Mouse (Mus musculus): ENCODE data around the gene Slit3. TPM values are rescaled to one million over a fixed set of nuclear protein-coding genes. Genes with fewer than 3 reads are reported as not detected.

Slit3 gene
- polyA plus RNA-seq, 1 experiment from 2014 or later = 20.9 TPM

DNA sequence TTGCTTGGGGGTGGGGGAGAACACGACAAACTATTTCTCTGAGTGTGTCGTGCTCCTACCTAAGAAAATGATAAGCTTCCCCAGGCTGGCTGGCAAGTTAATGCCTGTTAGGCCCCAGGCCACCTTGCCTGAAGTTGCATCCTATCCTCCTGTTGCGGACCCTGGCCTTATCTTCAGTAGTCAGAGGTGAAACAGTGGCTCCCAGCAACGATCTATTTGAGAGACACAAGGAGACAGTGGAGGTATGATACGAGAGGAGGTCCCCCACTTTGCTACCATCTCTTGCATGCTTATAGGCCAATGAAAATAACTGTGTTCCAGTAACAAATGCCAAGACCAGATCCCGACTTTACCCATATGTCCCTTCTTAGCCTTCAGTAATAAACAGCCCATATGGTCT lies 414.0 kb downstream of the Slit3 start:
- H3K9ac ChIP-seq = no peak overlapping the region
- H3K27ac ChIP-seq = no peak overlapping the region
- no peak overlapping the region for H3K4me2 ChIP-seq (replicated peaks)
- WGBS = 48% methylated on average over 6 of the region's 6 CpGs
- no peaks in the 10 kb centered on the region for H3K9me3 ChIP-seq
- H3K36me3 ChIP-seq = no peaks in the 10 kb centered on the region
- ATAC-seq (ENCODE audit: low FRiP score, low read depth) = no peak
- H3K4me1 ChIP-seq = peaks cover 35% of the 10 kb centered on the region
- no peak overlapping the region for H3K4me3 ChIP-seq
- H3K27me3 ChIP-seq = no peaks in the 10 kb centered on the region

DNA sequence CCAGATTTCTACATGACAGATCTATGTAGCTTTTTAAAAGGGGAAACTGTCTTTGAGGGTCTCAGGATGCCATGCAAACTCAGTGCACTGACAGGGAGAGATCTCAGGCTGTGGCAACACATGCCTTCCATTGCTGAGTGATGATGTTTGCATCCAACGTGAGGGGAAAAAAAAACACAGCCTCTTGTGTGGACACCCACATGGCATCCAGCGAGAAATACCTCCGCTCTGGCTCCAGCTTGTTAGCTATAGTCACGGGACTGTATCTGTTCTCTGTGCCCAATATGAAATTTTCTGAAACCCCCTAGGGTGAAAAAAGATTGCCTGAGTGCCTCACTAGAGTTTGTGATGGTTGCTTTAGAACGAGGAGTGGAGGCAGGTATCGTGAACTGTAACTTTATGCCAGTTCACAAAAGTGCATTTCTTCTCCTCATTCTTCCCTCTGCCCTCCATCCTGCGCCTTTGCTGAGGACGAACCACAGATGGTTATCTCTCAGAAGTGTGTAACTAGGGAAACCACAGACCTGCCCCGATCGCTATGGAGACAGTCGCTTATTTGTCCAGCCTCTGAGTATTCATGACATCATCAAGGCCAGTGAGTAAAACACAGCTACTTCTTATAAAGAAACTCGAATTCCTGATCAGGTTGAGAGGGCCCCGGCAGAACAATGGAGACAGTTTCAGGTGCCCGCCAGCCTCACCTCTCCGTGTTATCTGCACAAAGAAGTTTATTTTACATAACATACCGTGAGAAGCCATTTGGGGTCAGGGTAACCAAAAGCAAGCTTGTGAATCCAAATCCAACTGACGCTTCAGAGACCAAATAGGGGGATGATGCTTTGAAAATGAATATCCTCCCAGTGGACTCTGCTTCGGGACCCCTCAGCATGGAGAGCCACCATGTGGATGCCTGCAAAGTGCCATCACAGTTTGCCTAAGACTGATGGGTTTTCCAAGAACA lies 416.4 kb downstream of the Slit3 start:
- Histone ChIP-seq H3K9ac (no peak overlapping the region), H3K27ac (no peak overlapping the region), H3K4me1 (peaks cover 48% of the 10 kb centered on the region), H3K9me3 (no peaks in the 10 kb centered on the region), H3K27me3 (no peaks in the 10 kb centered on the region), H3K4me3 (no peak overlapping the region), H3K36me3 (no peaks in the 10 kb centered on the region), H3K4me2 (replicated peaks) (no peak overlapping the region)
- no peak for ATAC-seq (ENCODE audit: low FRiP score, low read depth)
- WGBS = 64% methylated on average over 18 of the region's 18 CpGs

DNA sequence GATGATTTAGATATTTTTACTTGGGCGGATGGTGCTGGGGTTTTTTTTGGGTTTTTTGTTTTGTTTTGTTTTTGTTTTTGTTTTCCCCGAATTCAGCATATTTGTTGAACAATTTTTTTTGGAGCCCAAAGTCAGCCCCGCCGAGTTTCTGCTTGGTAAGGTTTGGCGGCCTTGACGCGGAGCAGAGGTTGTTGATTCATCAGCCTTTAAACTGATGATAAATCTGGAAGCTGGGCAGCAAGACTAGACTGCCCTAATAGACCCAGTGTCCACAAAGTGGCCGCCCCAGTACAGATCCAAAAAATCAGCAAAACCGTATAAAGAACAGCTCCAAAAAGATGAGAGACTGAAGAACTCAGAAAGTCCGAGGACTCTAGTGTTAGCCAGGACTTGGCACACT lies 421.7 kb downstream of the Slit3 start:
- no peak for ATAC-seq (ENCODE audit: low FRiP score, low read depth)
- Histone ChIP-seq H3K9me3 (no peaks in the 10 kb centered on the region), H3K4me3 (no peak overlapping the region), H3K4me1 (peaks cover 27% of the 10 kb centered on the region), H3K36me3 (no peaks in the 10 kb centered on the region), H3K27ac (no peak overlapping the region), H3K4me2 (replicated peaks) (no peak overlapping the region), H3K9ac (no peak overlapping the region), H3K27me3 (peaks cover 20% of the 10 kb centered on the region)
- 90% methylated on average over 10 of the region's 10 CpGs for WGBS

DNA sequence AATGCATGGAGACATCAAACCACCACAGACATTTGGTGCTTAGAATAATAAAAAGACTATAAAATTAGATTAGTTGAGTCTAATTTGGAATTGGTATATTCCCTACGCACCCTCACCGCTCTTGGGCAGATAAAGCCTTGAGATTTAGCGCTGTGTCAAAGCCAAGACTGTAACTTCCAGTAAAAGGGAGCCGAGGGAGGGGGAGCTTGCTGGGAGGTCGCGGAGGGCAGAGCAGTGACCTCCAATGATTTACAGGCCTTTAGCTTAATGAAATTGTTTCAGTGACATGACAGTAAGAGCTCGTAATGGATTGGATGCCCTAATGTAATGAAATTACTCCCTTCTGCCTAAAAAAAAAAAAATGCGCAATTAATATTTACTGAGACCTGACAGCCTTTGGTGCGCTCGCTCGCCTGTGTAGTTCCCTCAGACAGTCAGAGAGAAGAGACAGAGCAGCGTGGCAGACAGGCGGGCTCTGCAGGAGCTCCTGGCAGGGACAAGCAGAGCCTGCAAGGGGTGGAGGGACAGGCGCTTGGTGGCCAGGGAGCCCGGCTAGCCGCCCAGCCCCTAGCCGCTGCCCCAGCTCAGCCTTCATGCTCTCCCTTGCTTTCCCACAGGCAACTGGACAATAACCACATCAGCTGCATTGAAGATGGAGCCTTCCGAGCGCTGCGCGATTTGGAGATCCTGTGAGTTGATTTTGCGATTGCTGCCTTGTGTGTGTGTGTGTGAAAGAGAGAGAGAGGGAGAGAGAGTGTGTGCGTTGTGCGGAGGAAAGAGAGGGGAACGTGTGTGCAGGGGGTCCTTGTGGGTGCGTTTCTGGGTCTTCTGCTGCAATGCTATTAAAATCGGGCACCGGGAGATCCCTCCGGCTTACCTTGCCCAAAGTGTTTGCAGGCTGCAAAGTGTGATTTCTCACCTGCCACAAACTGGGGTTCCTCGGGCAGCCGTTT lies 423.4 kb downstream of the Slit3 start:
- peaks cover 32% of the 10 kb centered on the region for H3K4me1 ChIP-seq
- peaks cover 20% of the 10 kb centered on the region for H3K27me3 ChIP-seq
- no peak overlapping the region for H3K27ac ChIP-seq
- 33% methylated on average over 31 of the region's 31 CpGs for WGBS
- 0 out of 2 replicates have a peak overlapping the region, but pooled peaks have one; percentile 7 for H3K4me3 ChIP-seq
- no peaks in the 10 kb centered on the region for H3K36me3 ChIP-seq
- ATAC-seq (ENCODE audit: low FRiP score, low read depth) = no peak
- peak overlapping the region; percentile 50 for H3K4me2 ChIP-seq (replicated peaks)
- peak overlapping the region; percentile 50 for H3K9ac ChIP-seq
- H3K9me3 ChIP-seq = no peaks in the 10 kb centered on the region

DNA sequence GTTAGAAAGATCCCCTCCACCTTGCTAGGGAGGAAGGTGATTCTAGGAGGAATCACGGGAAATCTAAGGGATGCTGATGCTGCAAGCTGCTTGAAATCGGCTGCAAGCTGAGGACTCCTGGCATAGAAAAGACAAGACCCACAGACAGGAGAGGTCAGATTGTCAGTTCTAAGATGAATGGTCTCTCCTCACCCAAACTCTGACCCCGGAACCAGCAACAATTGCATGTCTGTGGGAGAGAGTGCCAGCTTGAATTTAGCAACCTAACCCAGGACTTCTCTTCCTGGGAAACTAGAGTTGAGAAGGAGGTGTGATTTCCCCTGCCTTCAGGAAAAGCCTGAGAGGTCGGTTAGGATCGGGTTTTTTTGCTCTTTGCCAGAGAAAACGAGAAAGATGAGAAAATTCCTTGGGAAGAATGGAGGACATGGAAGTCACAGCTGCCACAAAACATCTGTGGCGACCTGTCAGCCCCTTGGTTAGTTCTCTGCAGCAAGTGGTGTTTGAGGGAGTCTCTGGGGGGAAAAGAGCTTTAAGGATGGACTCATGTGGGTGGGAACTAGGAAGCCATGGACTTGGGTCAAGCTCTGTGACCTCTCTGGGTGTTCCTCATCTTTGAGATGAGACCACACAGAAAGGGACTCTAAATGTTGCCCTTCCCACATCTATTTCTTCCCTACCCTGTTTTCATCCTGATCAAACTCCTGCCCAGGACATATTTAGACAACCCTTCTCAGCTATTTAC lies 425.2 kb downstream of the Slit3 start:
- Histone ChIP-seq H3K36me3 (no peaks in the 10 kb centered on the region), H3K9me3 (no peaks in the 10 kb centered on the region), H3K9ac (no peak overlapping the region), H3K4me1 (peaks cover 23% of the 10 kb centered on the region), H3K27me3 (peaks cover 20% of the 10 kb centered on the region), H3K4me2 (replicated peaks) (no peak overlapping the region), H3K27ac (no peak overlapping the region), H3K4me3 (no peak overlapping the region)
- ATAC-seq (ENCODE audit: low FRiP score, low read depth) = no peak
- WGBS = 42% methylated on average over 7 of the region's 7 CpGs

DNA sequence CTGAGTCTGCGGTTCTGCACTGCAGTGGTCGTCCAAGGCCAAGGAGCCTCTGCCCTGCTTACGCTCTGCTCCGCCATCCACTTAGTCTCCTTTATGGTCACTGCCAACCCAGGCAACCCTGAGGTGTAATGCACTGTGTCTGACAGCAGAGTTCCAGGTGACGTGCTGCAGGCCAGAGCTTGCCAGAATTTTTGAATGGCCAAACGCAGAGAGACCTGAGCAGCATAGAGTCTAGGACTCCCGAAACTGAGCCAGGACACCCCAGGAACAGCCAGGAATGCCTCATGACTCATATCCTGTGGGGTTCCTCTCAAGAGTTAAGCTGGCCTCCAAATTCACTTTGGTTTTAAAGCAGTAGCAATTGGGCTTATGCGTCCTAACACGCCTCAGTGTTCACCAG lies 429.0 kb downstream of the Slit3 start:
- peaks cover 2% of the 10 kb centered on the region for H3K27me3 ChIP-seq
- WGBS = 83% methylated on average over 9 of the region's 9 CpGs
- H3K4me3 ChIP-seq = no peak overlapping the region
- H3K9ac ChIP-seq = no peak overlapping the region
- H3K27ac ChIP-seq = no peak overlapping the region
- no peak overlapping the region for H3K4me2 ChIP-seq (replicated peaks)
- peaks cover 26% of the 10 kb centered on the region for H3K4me1 ChIP-seq
- ATAC-seq (ENCODE audit: low FRiP score, low read depth) = no peak
- H3K9me3 ChIP-seq = no peaks in the 10 kb centered on the region
- H3K36me3 ChIP-seq = no peaks in the 10 kb centered on the region

DNA sequence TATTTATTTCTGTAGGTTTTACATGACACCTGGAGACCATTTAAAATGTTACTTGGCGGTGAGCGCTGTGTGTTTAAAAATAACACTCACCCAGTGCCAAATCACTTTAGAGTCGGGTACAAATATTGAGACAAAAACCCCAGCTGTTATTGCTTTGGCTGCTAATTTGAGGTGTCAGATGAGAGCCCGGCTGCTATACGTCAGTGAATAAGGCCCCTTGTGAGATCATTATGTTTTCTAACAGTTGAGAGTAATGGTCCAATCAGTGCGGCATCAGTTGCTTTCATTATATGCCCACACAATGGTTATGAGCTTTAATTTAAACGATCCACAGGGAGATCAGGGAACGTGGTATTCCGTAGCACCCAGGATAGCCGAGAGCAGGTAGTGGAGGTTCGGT lies 435.2 kb downstream of the Slit3 start:
- Histone ChIP-seq H3K4me1 (peaks cover 56% of the 10 kb centered on the region), H3K4me3 (no peak overlapping the region), H3K9ac (no peak overlapping the region), H3K9me3 (no peaks in the 10 kb centered on the region), H3K4me2 (replicated peaks) (no peak overlapping the region), H3K27ac (no peak overlapping the region), H3K27me3 (no peaks in the 10 kb centered on the region), H3K36me3 (no peaks in the 10 kb centered on the region)
- no peak for ATAC-seq (ENCODE audit: low FRiP score, low read depth)
- 27% methylated on average over 11 of the region's 11 CpGs for WGBS

DNA sequence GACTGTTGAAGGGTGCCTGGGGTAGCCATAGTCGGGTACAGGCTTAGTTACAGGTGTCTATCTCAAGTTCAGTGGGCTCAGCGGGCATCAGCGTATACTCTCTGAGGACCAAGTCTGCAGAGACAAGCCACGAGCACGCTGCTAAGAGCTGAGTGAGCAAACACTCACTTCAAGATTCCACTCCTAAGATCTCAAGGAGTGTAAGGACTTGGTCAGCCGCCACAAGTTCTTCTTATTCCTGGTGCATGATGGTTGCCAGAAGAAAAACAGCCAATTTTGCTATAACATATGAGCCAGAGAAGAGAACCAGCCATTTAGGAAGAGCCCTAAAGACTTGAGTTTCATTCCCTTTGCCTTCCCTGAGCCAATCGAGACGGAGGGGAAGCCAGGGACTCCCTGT lies 436.5 kb downstream of the Slit3 start:
- 85% methylated on average over 8 of the region's 8 CpGs for WGBS
- no peak for ATAC-seq (ENCODE audit: low FRiP score, low read depth)
- no peaks in the 10 kb centered on the region for H3K36me3 ChIP-seq
- no peak overlapping the region for H3K4me2 ChIP-seq (replicated peaks)
- no peak overlapping the region for H3K9ac ChIP-seq
- H3K4me1 ChIP-seq = peaks cover 68% of the 10 kb centered on the region
- H3K9me3 ChIP-seq = no peaks in the 10 kb centered on the region
- H3K4me3 ChIP-seq = no peak overlapping the region
- no peak overlapping the region for H3K27ac ChIP-seq
- no peaks in the 10 kb centered on the region for H3K27me3 ChIP-seq

DNA sequence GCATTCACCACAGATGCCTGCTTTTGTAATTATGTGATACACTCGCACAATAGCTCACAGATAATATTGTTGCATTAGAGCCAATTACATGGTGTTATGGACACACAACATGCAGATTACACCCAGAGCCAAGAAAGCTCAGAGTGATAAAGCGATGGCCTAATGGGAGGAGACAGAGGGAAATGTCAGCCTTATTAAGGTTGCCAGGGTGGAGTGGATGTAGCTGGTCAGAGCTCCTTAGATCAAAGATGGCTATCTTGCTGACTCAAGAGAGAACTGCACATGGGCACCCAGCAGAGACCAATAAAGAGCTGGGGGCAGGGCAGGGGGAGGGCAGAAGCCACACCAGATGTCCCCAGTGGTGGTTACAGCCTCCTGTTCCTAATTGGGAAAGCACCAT lies 437.3 kb downstream of the Slit3 start:
- Histone ChIP-seq H3K9ac (no peak overlapping the region), H3K9me3 (no peaks in the 10 kb centered on the region), H3K4me3 (no peak overlapping the region), H3K27me3 (no peaks in the 10 kb centered on the region), H3K4me2 (replicated peaks) (no peak overlapping the region), H3K4me1 (peaks cover 66% of the 10 kb centered on the region), H3K27ac (no peak overlapping the region), H3K36me3 (no peaks in the 10 kb centered on the region)
- WGBS = 79% methylated on average over 2 of the region's 2 CpGs
- no peak for ATAC-seq (ENCODE audit: low FRiP score, low read depth)

DNA sequence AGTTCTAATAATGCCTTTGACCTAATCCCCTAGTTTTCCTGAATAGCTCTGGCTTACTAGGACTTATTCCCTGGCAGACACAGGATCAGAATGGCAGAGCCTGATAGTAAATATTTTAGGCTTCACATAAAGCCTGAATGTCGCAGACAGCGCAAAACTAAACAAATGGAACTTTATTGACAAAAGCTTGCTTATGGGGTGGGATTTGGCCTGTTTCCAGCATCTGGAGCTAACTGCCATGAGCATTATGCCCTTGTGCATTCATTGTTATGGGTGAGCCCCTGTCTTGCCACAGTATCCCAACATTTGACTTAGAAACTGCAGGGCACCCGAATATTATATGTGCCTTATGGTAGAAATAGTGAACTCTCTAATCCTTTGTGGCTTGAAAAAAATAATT lies 438.4 kb downstream of the Slit3 start:
- Histone ChIP-seq H3K27ac (no peak overlapping the region), H3K9ac (no peak overlapping the region), H3K27me3 (no peaks in the 10 kb centered on the region), H3K36me3 (no peaks in the 10 kb centered on the region), H3K4me1 (peaks cover 64% of the 10 kb centered on the region), H3K4me2 (replicated peaks) (no peak overlapping the region), H3K4me3 (no peak overlapping the region), H3K9me3 (no peaks in the 10 kb centered on the region)
- ATAC-seq (ENCODE audit: low FRiP score, low read depth) = no peak
- WGBS = 56% methylated on average over 3 of the region's 3 CpGs

DNA sequence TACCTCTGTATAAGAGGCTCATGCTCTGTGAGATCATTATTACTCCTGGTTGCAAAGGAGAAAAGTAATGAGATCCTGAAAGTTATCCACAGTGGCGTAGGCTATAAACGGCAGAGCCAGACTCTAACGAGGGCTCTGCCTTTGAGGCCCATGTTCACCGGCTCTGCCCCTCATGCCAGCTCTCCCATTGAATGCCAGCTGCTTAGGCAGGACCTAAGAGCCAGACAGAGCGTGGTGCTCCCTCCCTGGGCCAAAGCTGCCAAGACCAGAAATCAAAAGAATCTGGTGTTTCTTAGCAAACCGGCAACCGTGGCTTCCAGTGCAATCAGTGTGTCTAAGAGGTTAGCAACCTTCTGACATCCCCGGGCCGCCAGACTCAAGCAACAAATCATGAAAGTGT lies 440.7 kb downstream of the Slit3 start:
- ATAC-seq (ENCODE audit: low FRiP score, low read depth) = 0 out of 2 replicates have a peak, but pooled peaks have one; percentile 45
- H3K36me3 ChIP-seq = no peaks in the 10 kb centered on the region
- H3K4me3 ChIP-seq = no peak overlapping the region
- H3K27ac ChIP-seq = peak overlapping the region; percentile 70; the same call in 1 of the 2 replicates
- 16% methylated on average over 9 of the region's 9 CpGs for WGBS
- peaks cover 64% of the 10 kb centered on the region for H3K4me1 ChIP-seq
- H3K27me3 ChIP-seq = no peaks in the 10 kb centered on the region
- no peak overlapping the region for H3K9ac ChIP-seq
- H3K4me2 ChIP-seq (replicated peaks) = peak overlapping the region; percentile 14; the same call in 1 of the 2 replicates
- H3K9me3 ChIP-seq = no peaks in the 10 kb centered on the region

Measured in limb, embryonic 13.5 days (tissue).